Mouse (Mus musculus) left cerebral cortex, postnatal 25 days (tissue): Measurements from ENCODE around the gene Sh3rf3. TPM values are rescaled to one million over a fixed set of nuclear protein-coding genes. Genes with fewer than 3 reads are reported as not detected.

Experiments
- DNase-seq, 2 experiments: peaks; one replicate each; pipeline ENCODE4 v3.0.0; 2022; ENCODE audit warnings: low spot score in 2 of 2, mixed read lengths in 1 of 2
- intact Hi-C: fragments of 180-260 bp; cut with DNase I; formaldehyde crosslinking; loops from one replicate; pipeline ENCODE4 v1.15.1; 2025
- total RNA-seq, 2 experiments: library from RNA; stranded (reverse); gene quantifications; 2 replicates each; pipeline ENCODE4 v1.2.3; 2021

The Sh3rf3 gene
- total RNA-seq, 2 experiments from 2014 or later: 51.2 to 52.5 TPM

DNA sequence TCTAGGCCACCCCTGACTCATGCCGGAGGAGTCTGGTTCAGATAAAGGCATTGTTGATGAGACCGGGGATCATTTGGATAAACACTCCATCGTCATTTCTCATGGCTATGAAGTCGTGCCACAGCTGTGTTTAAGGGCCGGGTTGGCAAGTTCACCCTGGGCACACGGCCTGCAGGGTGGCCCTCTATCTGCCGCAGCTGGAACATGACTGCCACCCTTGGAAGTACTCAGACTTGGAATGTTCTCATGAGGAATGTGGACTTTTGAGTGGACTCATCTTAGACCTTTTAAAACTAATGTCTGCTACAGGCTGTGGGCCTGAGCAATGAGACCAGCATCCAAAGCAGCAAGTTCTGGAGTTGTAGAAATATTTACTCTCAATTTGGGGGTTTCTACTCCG lies 29.9 kb downstream of the Sh3rf3 start:
- no peak for DNase-seq
- intact Hi-C loops: no loop called here

- intact Hi-C loops: no loop called here
- no peak for DNase-seq
These were observed 35.0 kb downstream of the Sh3rf3 start for GRCm38 (mm10) chr10:58848127-58848526.

DNA sequence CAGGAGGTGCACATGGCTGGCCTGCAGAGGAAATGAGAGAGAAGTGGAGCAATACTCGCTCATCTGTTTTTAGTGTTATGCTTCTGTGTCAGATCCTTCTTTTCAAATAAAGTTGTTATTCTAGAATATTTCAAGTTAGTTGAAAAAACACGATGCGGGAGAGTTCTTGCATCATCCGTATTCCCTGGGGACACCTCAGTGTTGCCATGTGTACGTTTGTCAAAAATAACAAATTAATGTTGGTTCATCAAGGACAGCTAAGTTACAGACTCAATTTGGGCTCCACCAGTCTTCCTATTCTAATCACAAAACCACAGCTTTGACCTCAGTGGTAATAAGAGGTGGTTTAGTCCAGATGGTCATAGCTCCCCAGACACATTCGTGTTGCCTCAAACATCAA lies 35.4 kb downstream of the Sh3rf3 start:
- DNase-seq: no peak
- intact Hi-C loops: no loop called here

- no peak for DNase-seq
- intact Hi-C loops: no loop called here
These were observed 41.5 kb downstream of the Sh3rf3 start for GRCm38 (mm10) chr10:58854548-58855198.

DNA sequence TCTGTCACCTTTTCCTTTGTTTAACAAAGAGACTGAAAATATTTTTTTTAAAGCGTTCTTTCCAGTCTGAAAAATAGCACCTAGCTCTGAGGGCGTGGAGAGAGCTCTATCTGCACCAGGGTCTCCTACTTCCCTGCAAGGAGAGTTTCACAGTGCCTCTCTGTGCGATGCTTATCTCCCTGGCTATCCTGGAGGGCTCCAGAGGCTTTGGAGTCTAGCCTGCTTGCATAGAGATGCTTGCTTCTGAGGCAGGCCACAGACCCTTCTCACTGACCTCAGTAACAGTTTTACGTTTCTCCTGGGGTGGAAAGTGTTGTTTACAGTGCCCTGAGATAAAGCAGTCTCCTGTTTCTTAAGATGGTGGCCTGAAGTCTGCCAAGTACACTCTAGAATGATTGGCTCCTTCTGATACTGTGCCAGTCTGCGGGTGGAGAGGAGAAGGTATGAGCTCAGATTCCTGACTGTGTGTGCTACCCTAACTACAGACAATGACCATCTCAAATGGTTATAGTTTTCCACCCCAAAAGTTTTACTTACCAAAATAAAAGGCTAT lies 42.1 kb downstream of the Sh3rf3 start:
- no peak for DNase-seq
- intact Hi-C loops: no loop called here

- DNase-seq: no peak
- intact Hi-C loops: no loop called here
These were observed 42.7 kb downstream of the Sh3rf3 start for GRCm38 (mm10) chr10:58855814-58856213.

DNA sequence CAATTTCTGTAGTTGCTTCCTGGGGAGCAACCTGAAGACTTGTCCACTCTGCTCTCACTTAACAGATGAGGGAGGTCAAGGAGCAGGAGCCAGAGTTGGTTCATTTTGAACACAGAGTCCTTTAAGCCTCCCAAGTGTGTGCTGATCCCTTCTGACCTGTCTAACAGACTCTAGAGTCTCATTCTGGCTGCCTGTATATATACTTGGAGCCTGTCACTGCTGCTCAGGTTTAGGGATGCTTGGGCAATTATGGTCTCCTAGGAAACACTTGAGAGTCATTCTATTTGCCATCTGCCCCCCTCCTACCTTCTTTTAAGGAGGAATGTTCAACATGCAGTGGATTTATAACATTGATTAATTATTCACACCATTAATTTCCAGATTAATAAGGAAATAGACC lies 43.6 kb downstream of the Sh3rf3 start:
- DNase-seq: no peak
- intact Hi-C loops: no loop called here

- no peak for DNase-seq
- intact Hi-C loops: no loop called here
These were observed 51.6 kb downstream of the Sh3rf3 start for GRCm38 (mm10) chr10:58864735-58865134.

GRCm38 (mm10) chr10:58867536-58867935 lies 54.4 kb downstream of the Sh3rf3 start:
- intact Hi-C loops: no loop called here
- DNase-seq: no peak

- intact Hi-C loops: no loop called here
- DNase-seq: no peak
These were observed 56.7 kb downstream of the Sh3rf3 start for GRCm38 (mm10) chr10:58869836-58870235.

DNA sequence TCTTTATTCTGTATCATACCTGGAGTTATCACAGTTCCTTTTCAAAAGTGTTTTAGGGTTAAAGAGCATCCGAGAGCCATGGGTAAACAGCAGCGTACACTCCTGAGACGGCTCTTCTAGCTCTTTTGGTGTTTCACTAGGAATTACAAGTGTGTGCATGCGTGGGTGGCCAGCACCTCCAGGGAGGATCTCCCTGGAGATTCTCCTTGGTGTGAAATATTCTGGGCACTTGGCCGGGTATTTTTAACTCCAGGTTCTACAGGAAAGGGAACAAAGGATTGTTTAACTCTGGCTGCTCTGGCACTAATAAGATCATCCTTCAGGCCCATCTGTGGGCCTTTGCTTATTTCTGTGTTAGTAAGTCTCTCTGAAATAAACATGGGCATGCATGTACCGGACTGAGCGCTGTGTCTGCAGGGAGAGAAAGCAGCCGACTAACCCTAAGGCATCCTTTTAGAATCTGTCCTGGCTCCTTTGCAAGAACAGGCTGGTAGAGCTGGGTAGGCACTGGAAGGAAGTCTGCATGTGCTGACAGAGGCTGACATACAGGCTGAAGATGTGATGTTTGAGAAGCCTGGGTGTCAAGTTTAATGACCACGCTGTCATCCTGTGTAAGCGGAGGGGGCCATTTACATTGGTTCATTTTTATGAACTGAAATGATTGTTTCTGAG lies 58.1 kb downstream of the Sh3rf3 start:
- DNase-seq: peak; percentile 69 to 92
- intact Hi-C loops: no loop called here

GRCm38 (mm10) chr10:58871821-58872577 lies 58.8 kb downstream of the Sh3rf3 start:
- intact Hi-C loops: no loop called here
- DNase-seq: no peak

DNA sequence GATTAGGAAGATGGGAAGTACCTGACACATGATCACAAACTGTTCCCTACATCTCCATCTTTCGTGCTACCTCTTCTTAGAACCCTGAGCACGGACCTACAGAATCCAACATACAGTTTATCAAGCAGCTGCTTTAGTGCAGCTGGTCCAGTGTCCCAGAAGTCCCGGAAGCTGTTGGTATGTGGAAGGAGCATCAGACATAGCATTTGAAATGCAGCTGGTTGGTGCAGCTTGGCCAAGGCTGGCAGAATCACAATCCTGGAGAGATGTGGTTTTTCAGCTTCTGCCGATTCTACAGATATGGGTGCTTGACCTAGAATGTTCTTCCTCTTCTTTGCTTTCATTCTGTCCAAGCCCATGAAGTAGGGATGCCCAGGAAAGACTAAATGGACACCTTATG lies 64.7 kb downstream of the Sh3rf3 start:
- intact Hi-C loops: no loop called here

GRCm38 (mm10) chr10:58878636-58879035 lies 65.5 kb downstream of the Sh3rf3 start:
- intact Hi-C loops: no loop called here
- no peak for DNase-seq

More for the DNA sequence above, 64.7 kb downstream of the Sh3rf3 start:
- no peak for DNase-seq

DNA sequence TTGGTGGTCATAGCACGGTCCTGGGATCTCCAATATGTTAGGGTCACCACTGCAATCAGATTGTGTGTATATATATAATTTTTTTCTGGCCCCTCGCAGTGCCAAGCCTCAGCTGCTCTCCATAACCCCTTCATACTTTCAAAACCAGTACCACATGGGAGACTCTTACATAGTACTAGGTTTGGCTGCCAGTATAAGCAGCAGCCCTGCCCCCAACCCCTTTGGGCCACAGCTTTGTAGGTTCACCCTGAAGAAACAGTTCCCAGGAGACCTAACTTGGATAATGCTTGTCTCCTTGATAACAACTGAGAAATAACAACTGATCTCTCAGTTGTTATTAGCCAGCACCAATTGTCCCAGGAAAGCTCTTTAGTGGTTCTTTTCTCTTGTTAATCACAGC lies 69.6 kb downstream of the Sh3rf3 start:
- DNase-seq: no peak
- intact Hi-C loops: loop anchor here (5.0 kb wide), 1 partner anchor 70 kb away; the partner anchor contains the start of gene Sh3rf3

DNA sequence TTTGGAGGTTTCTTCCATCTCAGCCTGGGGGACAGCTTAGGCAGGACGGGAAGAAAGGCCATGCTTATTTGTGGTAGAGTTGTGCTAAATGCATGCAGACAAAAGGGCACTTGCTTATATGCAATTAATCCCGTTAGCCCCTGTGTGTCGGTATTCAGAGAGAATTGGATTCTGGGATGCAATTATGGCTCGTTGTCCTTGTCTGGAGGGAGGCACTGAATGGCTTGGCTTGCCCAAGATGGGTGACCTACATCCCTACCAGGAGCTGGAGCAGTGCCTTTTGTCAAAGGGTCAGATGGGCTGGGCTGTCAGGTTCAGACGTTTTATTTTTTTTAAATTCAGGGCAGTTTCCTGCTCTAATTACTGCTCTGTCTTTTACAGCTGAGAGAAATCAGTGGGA lies 72.2 kb downstream of the Sh3rf3 start:
- no peak for DNase-seq
- intact Hi-C loops: no loop called here

DNA sequence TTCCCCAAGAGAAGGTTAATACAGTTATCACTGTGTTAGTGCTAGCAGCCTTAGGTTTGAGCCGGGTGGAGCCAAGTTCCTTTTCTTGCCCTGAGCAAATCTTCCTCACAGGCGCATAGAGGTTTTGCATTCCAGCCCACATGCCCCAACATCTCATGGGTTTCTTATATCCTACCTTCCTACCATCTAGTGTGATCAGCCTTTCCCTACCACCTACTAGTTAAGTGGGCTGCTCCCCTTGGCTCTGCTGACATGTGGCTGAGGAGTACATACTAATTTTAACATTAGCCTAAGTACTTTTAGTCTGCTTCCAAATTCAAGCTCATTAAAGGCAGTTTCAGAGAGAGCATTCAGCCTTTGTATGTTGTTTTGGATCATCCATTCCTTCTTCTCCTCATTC lies 72.7 kb downstream of the Sh3rf3 start:
- peak in 1 of 2 experiments; percentile 58 for DNase-seq
- intact Hi-C loops: no loop called here

- intact Hi-C loops: no loop called here
- DNase-seq: no peak
These were observed 77.7 kb downstream of the Sh3rf3 start for GRCm38 (mm10) chr10:58890671-58891439.

DNA sequence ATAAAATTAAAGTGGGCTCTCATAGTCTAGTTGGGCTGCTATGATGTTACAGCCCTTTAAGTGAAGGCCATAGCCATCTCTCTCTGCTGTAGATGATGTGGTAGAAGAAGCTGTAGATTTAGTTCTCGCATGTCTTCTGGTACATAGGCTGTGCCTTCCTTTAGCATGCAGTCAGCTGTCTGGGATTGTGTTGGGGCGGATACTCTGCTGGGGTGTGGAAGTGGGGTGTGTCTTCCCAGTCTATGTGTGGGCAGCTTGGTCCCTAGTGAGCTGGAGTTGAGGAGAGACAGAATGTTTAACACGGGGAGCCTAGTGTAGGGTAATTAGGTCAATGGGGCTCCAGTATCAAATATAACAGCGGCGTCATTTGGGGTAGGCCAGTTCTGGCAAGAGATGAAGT lies 82.3 kb downstream of the Sh3rf3 start:
- intact Hi-C loops: no loop called here
- peak in 1 of 2 experiments; percentile 80 for DNase-seq
